Mouse (Mus musculus): ENCODE data around the gene Pde4a.

DNA sequence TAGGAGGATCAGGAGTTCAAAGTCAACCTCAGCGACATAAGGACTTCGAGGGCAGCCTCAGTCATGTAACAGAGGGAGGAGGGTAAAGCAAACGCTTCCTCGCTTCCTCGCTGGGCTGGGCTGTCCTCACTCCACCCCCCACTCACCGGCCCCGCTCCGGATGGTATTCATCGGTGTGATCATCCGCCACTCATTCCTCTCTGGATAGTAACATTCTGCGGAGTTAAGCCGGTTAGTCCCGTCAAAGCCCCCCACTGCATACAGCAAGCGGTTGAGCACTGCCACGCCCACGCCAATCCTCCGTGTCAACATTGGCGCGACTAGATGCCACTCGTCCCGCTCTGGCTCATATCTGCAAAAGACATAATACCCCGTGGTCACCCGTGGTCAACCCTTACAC, 66.0 kb downstream of the Pde4a start:
- TF ChIP-seq CTCF (IDR thresholded peaks at IDR 0.05; ENCODE audit: control insufficient read depth, insufficient read depth, insufficient read length) (no peak), MYOD1 (IDR thresholded peaks at IDR 0.05; ENCODE audit: control insufficient read depth, insufficient read length, low read depth) (no peak), CEBPB (IDR thresholded peaks at IDR 0.05; ENCODE audit: low read depth) (no peak), MAX (IDR thresholded peaks at IDR 0.05) (no peak), USF1 (IDR thresholded peaks at IDR 0.05; ENCODE audit: low read depth) (no peak)

Measured in C2C12 (cell line).